Mouse (Mus musculus) spleen, adult 2 months (tissue): ENCODE measurements around the gene Tcf25. TPM values are rescaled to one million over a fixed set of nuclear protein-coding genes. Genes with fewer than 3 reads are reported as not detected.
A peak's percentile ranks its signal among the peaks of the same experiment; 100 is the strongest.

Experiments used
- DNase-seq, 2 experiments: peaks; one replicate each; pipeline versions ENCODE4 v3.0.0 to v3.0.0-alpha.2; 2012 to 2021; ENCODE audit warnings: low spot score in 2 of 2, low read depth in 1 of 2
- H3K27ac ChIP-seq: fragments of 200-500 bp; 2 replicates; pipeline ENCODE4 v1.5.1; 2012; ENCODE audit warnings: low read length, inconsistent platforms; ENCODE audit not compliant: insufficient read depth
- H3K27me3 ChIP-seq: fragments of 200-500 bp; 2 replicates; pipeline ENCODE4 v1.6.1; 2012; ENCODE audit warnings: mild to moderate bottlenecking, moderate library complexity, low read length, inconsistent platforms; ENCODE audit not compliant: control insufficient read depth, insufficient read depth
- H3K36me3 ChIP-seq: fragments of 200-500 bp; 2 replicates; pipeline ENCODE4 v1.6.1; 2012; ENCODE audit warnings: mild to moderate bottlenecking, low read length, inconsistent platforms; ENCODE audit not compliant: control insufficient read depth, insufficient read depth
- H3K4me1 ChIP-seq: fragments of 200-500 bp; 2 replicates; pipeline ENCODE4 v1.6.1; 2011; ENCODE audit warnings: inconsistent platforms; ENCODE audit not compliant: control insufficient read depth, insufficient read depth, insufficient read length
- H3K4me3 ChIP-seq: fragments of 200-500 bp; 2 replicates; pipeline ENCODE4 v1.5.1; 2011; ENCODE audit warnings: mild to moderate bottlenecking, inconsistent platforms; ENCODE audit not compliant: insufficient read depth, insufficient read length; ENCODE audit errors: extremely low read depth
- CTCF ChIP-seq: fragments of 200-500 bp; IDR thresholded peaks from 2 replicates; pipeline ENCODE4 v1.5.1; 2011; ENCODE audit warnings: mild to moderate bottlenecking, inconsistent platforms; ENCODE audit not compliant: insufficient read depth, insufficient read length, insufficient replicate concordance; ENCODE audit errors: extremely low read depth
- POLR2A ChIP-seq: fragments of 200-500 bp; IDR thresholded peaks from 2 replicates; pipeline ENCODE4 v1.6.1; 2011; ENCODE audit warnings: low read depth, low read length, inconsistent platforms
- WGBS: fragments of 180-500 bp; shearing (Covaris S2); methylation state at CpG from one replicate; pipeline ENCODE4 v1.1.7; 2018; 5-methylcytosine and 5-hydroxymethylcytosine counted together
- polyA plus RNA-seq: library from polyadenylated mRNA; depleted of rRNA; stranded (reverse); fragments of >200 nt; gene quantifications from 2 replicates; pipeline ENCODE4 v1.2.3, GENCODE M21; 2012

Gene Tcf25
- polyA plus RNA-seq, 1 experiment, result 137 TPM

DNA sequence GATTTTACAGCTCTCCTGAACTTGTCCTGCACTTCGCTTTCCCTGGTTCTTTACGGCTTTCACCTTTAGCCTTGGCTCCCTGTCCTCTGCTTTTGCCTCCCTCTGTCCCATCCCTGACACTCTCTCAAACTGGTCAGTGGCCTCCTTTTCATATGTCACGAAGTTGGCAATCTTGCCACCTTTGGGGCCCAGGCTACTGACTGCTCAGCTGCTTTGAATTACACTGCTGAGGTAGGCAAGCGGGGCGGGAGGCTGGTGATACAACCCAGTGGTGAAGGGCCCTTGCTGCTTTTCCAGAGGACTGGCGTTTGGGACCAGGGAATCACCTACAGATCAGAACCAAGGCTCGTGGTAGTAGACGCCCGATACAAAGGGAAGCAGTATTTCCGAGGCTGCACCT lies 2.1 kb downstream of the Tcf25 start:
- no peaks in the 10 kb centered on the region for H3K36me3 ChIP-seq
- TF ChIP-seq POLR2A, result no peak
- no peak overlapping the region for H3K27ac ChIP-seq
- no peak for DNase-seq
- WGBS, result 92% methylated on average over 10 of the region's 10 CpGs
- H3K4me3 ChIP-seq, result no peak overlapping the region
- H3K27me3 ChIP-seq, result no peaks in the 10 kb centered on the region
- H3K4me1 ChIP-seq, result 0 out of 2 replicates have a peak, but pooled peaks cover 2% of the 10 kb centered on the region

DNA sequence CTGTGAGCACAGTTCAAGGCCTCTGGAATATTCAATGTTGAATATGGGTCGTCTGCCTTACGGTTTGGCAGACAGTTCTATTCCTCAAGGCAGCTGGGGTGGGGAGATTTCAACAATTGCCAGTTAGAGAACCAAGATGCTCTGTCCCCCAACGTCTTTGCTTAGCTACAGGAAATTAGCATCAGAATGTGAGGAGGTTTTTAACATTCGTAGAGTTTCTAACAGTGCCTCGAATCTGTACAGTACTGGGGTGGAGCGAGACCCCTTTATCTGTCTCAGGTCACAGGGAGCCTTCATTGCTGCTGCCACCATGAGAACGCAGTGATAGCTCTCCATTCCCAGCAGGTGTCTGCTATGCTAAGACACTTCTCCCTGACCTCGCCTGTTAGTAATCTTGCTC lies 2.6 kb downstream of the Tcf25 start:
- TF ChIP-seq POLR2A (no peak), CTCF (no peak)
- Histone ChIP-seq H3K4me1 (0 out of 2 replicates have a peak, but pooled peaks cover 2% of the 10 kb centered on the region), H3K27ac (no peak overlapping the region), H3K36me3 (no peaks in the 10 kb centered on the region), H3K27me3 (no peaks in the 10 kb centered on the region), H3K4me3 (no peak overlapping the region)
- DNase-seq, result no peak
- 76% methylated on average over 8 of the region's 8 CpGs for WGBS

- H3K4me3 ChIP-seq, result no peak overlapping the region
- peaks cover 25% of the 10 kb centered on the region for H3K36me3 ChIP-seq
- no peaks in the 10 kb centered on the region for H3K27me3 ChIP-seq
- no peak for TF ChIP-seq POLR2A
- no peak for TF ChIP-seq CTCF
- H3K27ac ChIP-seq, result no peak overlapping the region
- WGBS, result 88% methylated on average over 4 of the region's 4 CpGs
- DNase-seq, result no peak
- H3K4me1 ChIP-seq, result no peaks in the 10 kb centered on the region
Measured at GRCm38 (mm10) chr8:123381711-123382110, 8.2 kb downstream of the Tcf25 start.

DNA sequence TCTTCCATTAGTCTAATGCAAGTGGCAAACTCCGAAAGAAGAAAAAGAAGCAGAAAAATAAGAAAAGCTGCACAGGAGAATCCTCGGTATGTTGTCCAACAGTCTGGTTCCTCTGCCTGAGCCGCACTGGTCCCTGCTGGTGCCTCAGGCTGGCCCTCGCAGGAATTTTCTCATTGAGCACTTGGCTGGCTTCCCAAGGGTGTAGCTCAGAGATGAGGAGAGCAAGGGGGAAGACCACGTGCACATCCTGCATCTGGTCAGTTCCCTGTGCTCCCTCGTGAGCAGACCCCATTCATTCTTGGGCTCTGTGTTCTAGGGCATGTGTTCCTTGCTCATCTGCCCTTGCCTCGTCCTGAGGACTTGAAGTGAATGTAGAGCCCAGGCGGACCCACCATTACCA lies 9.0 kb downstream of the Tcf25 start:
- no peak overlapping the region for H3K4me3 ChIP-seq
- 86% methylated on average over 8 of the region's 8 CpGs for WGBS
- peaks cover 29% of the 10 kb centered on the region for H3K36me3 ChIP-seq
- no peaks in the 10 kb centered on the region for H3K4me1 ChIP-seq
- no peak for DNase-seq
- no peaks in the 10 kb centered on the region for H3K27me3 ChIP-seq
- no peak overlapping the region for H3K27ac ChIP-seq
- TF ChIP-seq CTCF (no peak), POLR2A (no peak)

DNA sequence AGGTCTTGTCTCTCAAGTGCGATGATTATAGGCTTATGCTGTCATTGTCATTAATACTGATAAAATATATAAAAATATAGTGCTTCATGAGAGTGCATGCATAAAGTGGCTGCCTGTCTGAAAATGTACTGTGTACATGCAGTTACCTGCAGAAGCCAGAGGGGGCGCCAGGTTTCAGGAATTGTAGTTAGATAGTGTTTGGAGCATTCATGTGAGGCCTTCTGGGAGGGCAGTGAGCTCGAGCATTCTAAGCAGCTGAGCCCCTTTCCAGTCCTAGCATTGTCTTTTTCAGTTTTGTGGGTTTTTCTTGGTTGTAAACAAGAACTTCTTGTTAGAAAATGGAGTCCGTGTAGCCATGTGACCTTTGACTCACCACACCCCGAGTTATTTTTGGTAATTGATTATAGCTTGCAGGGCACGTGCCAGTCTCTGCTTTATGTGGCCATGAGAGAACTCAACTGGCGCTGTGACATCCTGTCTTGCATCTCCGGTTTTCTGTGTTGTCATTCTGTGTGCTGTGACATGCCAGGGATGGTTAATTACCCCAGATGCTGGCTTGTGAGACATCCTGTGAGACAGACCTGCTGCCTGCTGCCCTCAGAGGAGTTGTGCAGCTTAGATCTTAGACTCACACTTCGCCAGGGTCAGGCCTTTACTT lies 11.5 kb downstream of the Tcf25 start:
- Histone ChIP-seq H3K36me3 (peaks cover 48% of the 10 kb centered on the region), H3K4me3 (no peak overlapping the region), H3K4me1 (no peaks in the 10 kb centered on the region), H3K27ac (no peak overlapping the region), H3K27me3 (no peaks in the 10 kb centered on the region)
- DNase-seq, result peak; percentile 17 to 31
- TF ChIP-seq CTCF (peak; percentile 22; the same call in 1 of the 2 replicates), POLR2A (no peak)
- WGBS, result 70% methylated on average over 9 of the region's 9 CpGs

DNA sequence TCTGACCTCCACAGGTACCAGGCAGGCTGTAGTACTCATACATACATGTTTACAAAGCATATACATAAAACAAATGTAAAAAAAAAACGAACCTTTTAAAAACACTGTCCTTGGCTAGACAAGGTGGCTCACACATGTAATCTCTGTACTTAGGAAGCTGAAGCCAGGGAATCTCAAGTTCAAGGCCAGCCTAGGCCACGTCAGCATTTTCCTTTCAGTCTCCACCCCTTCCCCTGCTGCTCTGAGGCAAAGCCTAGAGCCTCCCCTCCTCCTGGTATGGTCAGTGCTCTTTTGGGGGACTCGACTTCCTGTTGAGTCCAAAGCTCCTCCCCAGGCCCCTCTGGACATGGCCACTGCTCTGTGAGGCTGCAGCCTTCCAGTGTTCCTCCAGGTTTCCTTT lies 13.5 kb downstream of the Tcf25 start:
- Histone ChIP-seq H3K27ac (no peak overlapping the region), H3K36me3 (peaks cover 57% of the 10 kb centered on the region), H3K4me1 (no peaks in the 10 kb centered on the region), H3K27me3 (no peaks in the 10 kb centered on the region), H3K4me3 (no peak overlapping the region)
- DNase-seq, result no peak
- TF ChIP-seq CTCF (no peak), POLR2A (no peak)
- WGBS, result 84% methylated on average over 3 of the region's 3 CpGs

- Histone ChIP-seq H3K27me3 (no peaks in the 10 kb centered on the region), H3K36me3 (peaks cover 54% of the 10 kb centered on the region), H3K4me1 (no peaks in the 10 kb centered on the region), H3K27ac (no peak overlapping the region), H3K4me3 (no peak overlapping the region)
- WGBS, result 85% methylated on average over 8 of the region's 8 CpGs
- TF ChIP-seq POLR2A (no peak), CTCF (no peak)
- no peak for DNase-seq
Measured at GRCm38 (mm10) chr8:123387801-123388200, 14.2 kb downstream of the Tcf25 start.
